Mouse (Mus musculus) liver, postnatal 0 days (tissue): ENCODE measurements around the gene Cep104. TPM values are rescaled to one million over a fixed set of nuclear protein-coding genes. Genes with fewer than 3 reads are reported as not detected.

ENCODE experiments used
- ATAC-seq: fragments of 200-750 bp; cut with Nextera tagmentation; 2 replicates; pipeline ENCODE4 v1.8.0; 2017; ENCODE audit warnings: mild to moderate bottlenecking, moderate library complexity
- DNase-seq: peaks from one replicate; pipeline ENCODE4 v3.0.0-alpha.2; 2016
- H3K27ac ChIP-seq: fragments of 300-500 bp; sonication (generic); 2 replicates; pipeline ENCODE4 v1.5.1; 2014; ENCODE audit warnings: antibody characterized with exemption, moderate library complexity, mild to moderate bottlenecking, low read depth
- H3K27me3 ChIP-seq: fragments of 300-500 bp; sonication (generic); 2 replicates; pipeline ENCODE4 v1.6.1; 2014; ENCODE audit warnings: low read length, control low read depth, mixed read lengths; ENCODE audit not compliant: insufficient read depth
- H3K36me3 ChIP-seq: fragments of 300-500 bp; sonication (generic); replicated peaks from 2 replicates; pipeline ENCODE4 v1.6.1; 2014; ENCODE audit warnings: mild to moderate bottlenecking, control low read depth, low read length, moderate library complexity, mixed read lengths; ENCODE audit not compliant: insufficient read depth
- H3K4me1 ChIP-seq: fragments of 300-500 bp; sonication (generic); 2 replicates; pipeline ENCODE4 v1.6.1; 2014; ENCODE audit warnings: antibody characterized with exemption, mild to moderate bottlenecking, control low read depth; ENCODE audit not compliant: insufficient read depth
- H3K4me2 ChIP-seq: fragments of 300-500 bp; sonication (generic); 2 replicates; pipeline ENCODE4 v1.6.1; 2014; ENCODE audit warnings: low read depth, mild to moderate bottlenecking, low read length, moderate library complexity, mixed read lengths
- H3K4me3 ChIP-seq: fragments of 300-500 bp; sonication (generic); 2 replicates; pipeline ENCODE4 v1.5.1; 2014; ENCODE audit warnings: low read depth, low read length
- H3K9ac ChIP-seq: fragments of 300-500 bp; sonication (generic); replicated peaks from 2 replicates; pipeline ENCODE4 v1.6.1; 2014; ENCODE audit warnings: mild to moderate bottlenecking, moderate library complexity
- H3K9me3 ChIP-seq: fragments of 300-500 bp; sonication (generic); 2 replicates; pipeline ENCODE4 v1.6.1; 2016; ENCODE audit warnings: mild to moderate bottlenecking, control low read depth, low read length, mixed read lengths
- CTCF ChIP-seq: sonication (generic); IDR thresholded peaks from 2 replicates; pipeline ENCODE4 v1.5.1; 2016; ENCODE audit warnings: antibody characterized with exemption, low read depth
- EP300 ChIP-seq: IDR thresholded peaks from 2 replicates; pipeline ENCODE4 v1.6.1; 2016; ENCODE audit warnings: antibody characterized with exemption, low read depth, mild to moderate bottlenecking
- WGBS: fragments of 180-500 bp; shearing (Covaris S2); extraction: QIAGEN DNeasy Blood & Tissue Kit; methylation state at CpG from one replicate; pipeline ENCODE4 v1.1.7; 2014; ENCODE audit not compliant: insufficient replicate concordance; 5-methylcytosine and 5-hydroxymethylcytosine counted together
- polyA plus RNA-seq: library from polyadenylated mRNA; unstranded; fragments of >200 nt; fragmentation: Nextera tagmentation; extraction: Ambion mirVana; gene quantifications from 2 replicates; pipeline ENCODE4 v1.2.1, GENCODE M21; 2015

Cep104 gene
- polyA plus RNA-seq, 1 experiment from 2014 or later = 2.5 TPM

GRCm38 (mm10) chr4:153945741-153946140 lies 29.3 kb upstream of the Cep104 start:
- H3K36me3 ChIP-seq = no peaks in the 10 kb centered on the region
- H3K4me2 ChIP-seq = no peak overlapping the region
- H3K9ac ChIP-seq = no peak overlapping the region
- ATAC-seq (no peak), DNase-seq (no peak)
- no peak for TF ChIP-seq CTCF
- TF ChIP-seq EP300 = no peak
- no peak overlapping the region for H3K4me3 ChIP-seq
- H3K27me3 ChIP-seq = 0 out of 2 replicates have a peak, but pooled peaks cover 2% of the 10 kb centered on the region
- no peak overlapping the region for H3K27ac ChIP-seq
- no peaks in the 10 kb centered on the region for H3K4me1 ChIP-seq
- no peaks in the 10 kb centered on the region for H3K9me3 ChIP-seq
- 75% methylated on average over 6 of the region's 6 CpGs for WGBS

- no peak overlapping the region for H3K4me2 ChIP-seq
- 55% methylated on average over 2 of the region's 2 CpGs for WGBS
- H3K4me1 ChIP-seq = no peaks in the 10 kb centered on the region
- H3K27ac ChIP-seq = no peak overlapping the region
- no peak for DNase-seq
- 0 out of 2 replicates have a peak, but pooled peaks cover 2% of the 10 kb centered on the region for H3K27me3 ChIP-seq
- H3K36me3 ChIP-seq = no peaks in the 10 kb centered on the region
- H3K9me3 ChIP-seq = no peaks in the 10 kb centered on the region
- no peak for ATAC-seq
- TF ChIP-seq CTCF (no peak), EP300 (no peak)
- H3K9ac ChIP-seq = no peak overlapping the region
- no peak overlapping the region for H3K4me3 ChIP-seq
Observed at GRCm38 (mm10) chr4:153950372-153950771, 24.6 kb upstream of the Cep104 start.

- no peak for TF ChIP-seq EP300
- TF ChIP-seq CTCF = no peak
- ATAC-seq (no peak), DNase-seq (no peak)
- Histone ChIP-seq H3K36me3 (no peaks in the 10 kb centered on the region), H3K4me3 (no peak overlapping the region), H3K4me1 (no peaks in the 10 kb centered on the region), H3K27me3 (0 out of 2 replicates have a peak, but pooled peaks cover 2% of the 10 kb centered on the region), H3K9ac (no peak overlapping the region), H3K4me2 (no peak overlapping the region), H3K9me3 (no peaks in the 10 kb centered on the region), H3K27ac (no peak overlapping the region)
- 63% methylated on average over 3 of the region's 3 CpGs for WGBS
Observed at GRCm38 (mm10) chr4:153951150-153951549, 23.8 kb upstream of the Cep104 start.

- Histone ChIP-seq H3K9ac (no peak overlapping the region), H3K27ac (no peak overlapping the region), H3K27me3 (no peaks in the 10 kb centered on the region), H3K4me2 (no peak overlapping the region), H3K9me3 (no peaks in the 10 kb centered on the region), H3K4me3 (no peak overlapping the region), H3K4me1 (peaks cover 5% of the 10 kb centered on the region), H3K36me3 (no peaks in the 10 kb centered on the region)
- no peak for TF ChIP-seq CTCF
- TF ChIP-seq EP300 = no peak
- DNase-seq = no peak
- WGBS = 57% methylated on average over 5 of the region's 5 CpGs
- no peak for ATAC-seq
Observed at GRCm38 (mm10) chr4:153951692-153952091, 23.3 kb upstream of the Cep104 start.

GRCm38 (mm10) chr4:153955651-153956050 lies 19.3 kb upstream of the Cep104 start:
- Histone ChIP-seq H3K27me3 (no peaks in the 10 kb centered on the region), H3K9ac (no peak overlapping the region), H3K27ac (no peak overlapping the region), H3K4me2 (no peak overlapping the region), H3K4me1 (peaks cover 18% of the 10 kb centered on the region), H3K36me3 (peaks cover 7% of the 10 kb centered on the region), H3K9me3 (no peaks in the 10 kb centered on the region), H3K4me3 (no peak overlapping the region)
- 77% methylated on average over 8 of the region's 8 CpGs for WGBS
- DNase-seq (no peak), ATAC-seq (no peak)
- TF ChIP-seq EP300 (no peak), CTCF (no peak)

- DNase-seq (peak; percentile 96), ATAC-seq (peak; percentile 94)
- TF ChIP-seq EP300 = no peak
- TF ChIP-seq CTCF = peak; percentile 31
- Histone ChIP-seq H3K4me3 (peak within 1 kb of the TSS; percentile 78), H3K36me3 (peaks cover 16% of the 10 kb centered on the region), H3K4me1 (peaks cover 18% of the 10 kb centered on the region), H3K27ac (peak within 1 kb of the TSS; percentile 97), H3K4me2 (peak within 1 kb of the TSS; percentile 91), H3K27me3 (no peaks in the 10 kb centered on the region), H3K9ac (peak within 1 kb of the TSS; percentile 89), H3K9me3 (no peaks in the 10 kb centered on the region)
- 4% methylated on average over 54 of the region's 67 CpGs for WGBS
Observed at GRCm38 (mm10) chr4:153956569-153957405, 18.2 kb upstream of the Cep104 start, which contains the start of gene A430005L14Rik. Gene A430005L14Rik, plus strand, starts transcription at chr4:153957237.
